Mouse (Mus musculus) neural tube, embryonic 15.5 days (tissue): ENCODE measurements around the gene Fam76b. TPM values are rescaled to one million over a fixed set of nuclear protein-coding genes. Genes with fewer than 3 reads are reported as not detected.
A peak's percentile ranks its signal among the peaks of the same experiment; 100 is the strongest.

ENCODE experiments used
- ATAC-seq: fragments of 200-750 bp; cut with Nextera tagmentation; 2 replicates; pipeline ENCODE4 v1.8.0; 2017; ENCODE audit warnings: mild to moderate bottlenecking, moderate TSS enrichment, moderate library complexity; ENCODE audit not compliant: low FRiP score
- H3K27ac ChIP-seq: fragments of 300-500 bp; sonication (generic); replicated peaks from 2 replicates; pipeline ENCODE4 v1.5.1; 2015; ENCODE audit warnings: mild to moderate bottlenecking, inconsistent platforms
- H3K27me3 ChIP-seq: fragments of 300-500 bp; sonication (generic); replicated peaks from 2 replicates; pipeline ENCODE4 v1.6.1; 2015; ENCODE audit warnings: inconsistent platforms
- H3K36me3 ChIP-seq: fragments of 300-500 bp; sonication (generic); 2 replicates; pipeline ENCODE4 v1.6.1; 2015; ENCODE audit warnings: inconsistent platforms
- H3K4me1 ChIP-seq: fragments of 300-500 bp; sonication (generic); 2 replicates; pipeline ENCODE4 v1.6.1; 2015; ENCODE audit warnings: inconsistent platforms
- H3K4me2 ChIP-seq: fragments of 300-500 bp; sonication (generic); 2 replicates; pipeline ENCODE4 v1.6.1; 2015; ENCODE audit warnings: inconsistent platforms, mild to moderate bottlenecking, moderate library complexity
- H3K4me3 ChIP-seq: fragments of 300-500 bp; sonication (generic); replicated peaks from 2 replicates; pipeline ENCODE4 v1.5.1; 2015; ENCODE audit warnings: mild to moderate bottlenecking, inconsistent platforms
- H3K9ac ChIP-seq: fragments of 300-500 bp; sonication (generic); replicated peaks from 2 replicates; pipeline ENCODE4 v1.6.1; 2015; ENCODE audit warnings: mild to moderate bottlenecking, inconsistent platforms
- H3K9me3 ChIP-seq: fragments of 300-500 bp; sonication (generic); replicated peaks from 2 replicates; pipeline ENCODE4 v1.6.1; 2016; ENCODE audit warnings: inconsistent platforms
- WGBS: fragments of 180-500 bp; shearing (Covaris S2); methylation state at CpG from one replicate; pipeline ENCODE4 v1.1.7; 2015; ENCODE audit warnings: mixed read lengths; 5-methylcytosine and 5-hydroxymethylcytosine counted together
- polyA plus RNA-seq: library from polyadenylated mRNA; unstranded; fragments of >200 nt; fragmentation: Nextera tagmentation; extraction: Ambion mirVana; gene quantifications from 2 replicates; pipeline ENCODE4 v1.2.1, GENCODE M21; 2015

Fam76b gene
- polyA plus RNA-seq, 1 experiment from 2014 or later = 15.5 TPM

- Histone ChIP-seq H3K4me3 (no peak overlapping the region), H3K27ac (no peak overlapping the region), H3K27me3 (no peaks in the 10 kb centered on the region), H3K4me2 (no peak overlapping the region), H3K9ac (no peak overlapping the region), H3K4me1 (no peaks in the 10 kb centered on the region), H3K36me3 (no peaks in the 10 kb centered on the region), H3K9me3 (no peaks in the 10 kb centered on the region)
- WGBS = 54% methylated on average over 2 of the region's 2 CpGs
- no peak for ATAC-seq
Measured at GRCm38 (mm10) chr9:13874359-13874758, 46.8 kb downstream of the Fam76b start.

DNA sequence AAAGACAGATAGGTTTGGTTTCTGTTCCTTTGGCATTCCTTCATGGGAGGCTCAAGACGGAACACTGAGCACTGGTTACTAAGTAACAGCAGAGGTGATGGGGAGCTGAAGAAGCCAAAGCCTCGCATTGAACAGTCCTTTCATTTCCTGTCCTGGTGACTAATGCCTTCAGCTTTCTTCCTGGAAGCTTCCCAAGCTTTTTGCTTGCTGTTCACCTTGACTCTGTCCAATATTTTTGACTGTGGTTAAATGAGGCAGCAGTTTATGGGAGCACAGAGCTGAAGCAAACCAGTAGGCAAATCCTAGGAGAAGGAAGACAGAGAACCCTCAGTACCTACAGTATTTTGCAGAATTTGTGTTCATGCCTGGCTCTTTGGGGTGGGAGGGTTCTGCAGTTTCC is 47.8 kb downstream of the Fam76b start:
- Histone ChIP-seq H3K4me1 (no peaks in the 10 kb centered on the region), H3K9me3 (no peaks in the 10 kb centered on the region), H3K36me3 (no peaks in the 10 kb centered on the region), H3K27ac (no peak overlapping the region), H3K4me2 (no peak overlapping the region), H3K9ac (no peak overlapping the region), H3K4me3 (no peak overlapping the region), H3K27me3 (no peaks in the 10 kb centered on the region)
- no peak for ATAC-seq
- 68% methylated on average over 2 of the region's 2 CpGs for WGBS

GRCm38 (mm10) chr9:13880761-13881160 is 53.2 kb downstream of the Fam76b start:
- H3K4me2 ChIP-seq = no peak overlapping the region
- H3K36me3 ChIP-seq = no peaks in the 10 kb centered on the region
- H3K4me1 ChIP-seq = no peaks in the 10 kb centered on the region
- 64% methylated on average over 1 of the region's 1 CpGs for WGBS
- ATAC-seq = no peak
- no peak overlapping the region for H3K9ac ChIP-seq
- no peak overlapping the region for H3K4me3 ChIP-seq
- no peaks in the 10 kb centered on the region for H3K9me3 ChIP-seq
- no peak overlapping the region for H3K27ac ChIP-seq
- H3K27me3 ChIP-seq = no peaks in the 10 kb centered on the region

- H3K9me3 ChIP-seq = no peaks in the 10 kb centered on the region
- WGBS = 20% methylated on average over 2 of the region's 2 CpGs
- H3K27ac ChIP-seq = no peak overlapping the region
- no peak overlapping the region for H3K4me2 ChIP-seq
- no peak for ATAC-seq
- H3K9ac ChIP-seq = no peak overlapping the region
- H3K4me1 ChIP-seq = no peaks in the 10 kb centered on the region
- H3K36me3 ChIP-seq = no peaks in the 10 kb centered on the region
- no peak overlapping the region for H3K4me3 ChIP-seq
- H3K27me3 ChIP-seq = no peaks in the 10 kb centered on the region
Measured at GRCm38 (mm10) chr9:13882478-13882877, 55.0 kb downstream of the Fam76b start.

DNA sequence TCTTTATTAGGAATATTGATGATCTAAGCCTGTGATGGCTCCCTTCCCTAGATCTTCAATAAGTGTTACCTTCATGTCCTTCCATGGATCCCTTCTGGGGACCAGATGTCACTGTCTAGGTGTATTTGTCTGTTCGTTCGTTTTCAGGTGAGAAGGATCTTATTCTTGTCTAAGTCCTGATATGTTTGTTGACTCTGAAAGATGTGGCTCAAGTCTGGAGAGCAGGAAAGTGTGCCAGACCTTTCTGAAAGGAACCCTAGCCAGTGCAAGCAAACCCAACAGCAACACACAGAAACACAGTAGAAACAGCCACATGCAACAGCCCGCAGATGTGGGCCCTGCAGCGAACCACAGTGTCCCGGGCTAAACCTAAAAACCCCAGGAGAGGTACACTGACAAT is 61.5 kb downstream of the Fam76b start:
- Histone ChIP-seq H3K9me3 (no peaks in the 10 kb centered on the region), H3K4me2 (no peak overlapping the region), H3K4me3 (no peak overlapping the region), H3K36me3 (no peaks in the 10 kb centered on the region), H3K27me3 (no peaks in the 10 kb centered on the region), H3K4me1 (peaks cover 10% of the 10 kb centered on the region), H3K27ac (0 out of 2 replicates have a peak overlapping the region, but pooled peaks have one; percentile 28), H3K9ac (no peak overlapping the region)
- no peak for ATAC-seq
- WGBS = 83% methylated on average over 5 of the region's 5 CpGs

GRCm38 (mm10) chr9:13889657-13890056 is 62.1 kb downstream of the Fam76b start:
- Histone ChIP-seq H3K27me3 (no peaks in the 10 kb centered on the region), H3K9me3 (no peaks in the 10 kb centered on the region), H3K36me3 (no peaks in the 10 kb centered on the region), H3K27ac (0 out of 2 replicates have a peak overlapping the region, but pooled peaks have one; percentile 11), H3K4me1 (peaks cover 10% of the 10 kb centered on the region), H3K9ac (no peak overlapping the region), H3K4me2 (peak overlapping the region; percentile 31), H3K4me3 (no peak overlapping the region)
- WGBS = 4% methylated on average over 9 of the region's 9 CpGs
- ATAC-seq = peak; percentile 95

GRCm38 (mm10) chr9:13890171-13890570 is 62.7 kb downstream of the Fam76b start:
- WGBS = 56% methylated on average over 5 of the region's 5 CpGs

DNA sequence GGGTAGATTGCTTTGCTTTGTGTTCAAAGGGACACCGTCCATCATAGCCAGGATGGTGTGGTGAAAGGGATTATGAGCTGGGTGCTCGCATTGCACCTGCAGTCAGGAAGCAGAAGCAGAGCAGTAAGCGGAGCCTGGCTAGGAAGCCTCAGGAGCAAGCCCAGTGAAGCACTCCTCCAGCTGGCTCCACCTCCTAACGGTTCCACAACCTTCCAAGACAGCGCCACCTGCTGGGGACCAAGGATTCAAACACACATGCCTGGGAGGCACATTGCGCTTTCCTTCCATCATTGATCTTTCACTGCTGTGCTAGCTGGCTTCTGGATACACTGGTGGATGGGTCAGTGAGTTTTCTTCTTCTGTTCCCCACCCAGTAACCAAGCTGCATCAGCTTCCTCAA is 64.4 kb downstream of the Fam76b start:
- no peaks in the 10 kb centered on the region for H3K9me3 ChIP-seq
- no peak overlapping the region for H3K4me3 ChIP-seq
- no peak overlapping the region for H3K9ac ChIP-seq
- peaks cover 20% of the 10 kb centered on the region for H3K4me1 ChIP-seq
- H3K36me3 ChIP-seq = no peaks in the 10 kb centered on the region
- no peak for ATAC-seq
- no peaks in the 10 kb centered on the region for H3K27me3 ChIP-seq
- no peak overlapping the region for H3K4me2 ChIP-seq
- H3K27ac ChIP-seq = no peak overlapping the region
- 96% methylated on average over 6 of the region's 6 CpGs for WGBS

More at GRCm38 (mm10) chr9:13890171-13890570, 62.7 kb downstream of the Fam76b start:
- Histone ChIP-seq H3K9me3 (no peaks in the 10 kb centered on the region), H3K9ac (no peak overlapping the region), H3K27ac (0 out of 2 replicates have a peak overlapping the region, but pooled peaks have one; percentile 11), H3K4me1 (peaks cover 10% of the 10 kb centered on the region), H3K27me3 (no peaks in the 10 kb centered on the region), H3K36me3 (no peaks in the 10 kb centered on the region), H3K4me2 (no peak overlapping the region), H3K4me3 (no peak overlapping the region)
- peak; percentile 58; the same call in 1 of the 2 replicates for ATAC-seq

- no peak overlapping the region for H3K4me3 ChIP-seq
- no peak overlapping the region for H3K4me2 ChIP-seq
- no peaks in the 10 kb centered on the region for H3K36me3 ChIP-seq
- H3K9me3 ChIP-seq = no peaks in the 10 kb centered on the region
- H3K4me1 ChIP-seq = peaks cover 20% of the 10 kb centered on the region
- H3K27me3 ChIP-seq = no peaks in the 10 kb centered on the region
- no peak overlapping the region for H3K27ac ChIP-seq
- 58% methylated on average over 4 of the region's 4 CpGs for whole genome bisulfite sequencing
- no peak for ATAC-seq
- no peak overlapping the region for H3K9ac ChIP-seq
Measured at GRCm38 (mm10) chr9:13893044-13893443, 65.5 kb downstream of the Fam76b start.

DNA sequence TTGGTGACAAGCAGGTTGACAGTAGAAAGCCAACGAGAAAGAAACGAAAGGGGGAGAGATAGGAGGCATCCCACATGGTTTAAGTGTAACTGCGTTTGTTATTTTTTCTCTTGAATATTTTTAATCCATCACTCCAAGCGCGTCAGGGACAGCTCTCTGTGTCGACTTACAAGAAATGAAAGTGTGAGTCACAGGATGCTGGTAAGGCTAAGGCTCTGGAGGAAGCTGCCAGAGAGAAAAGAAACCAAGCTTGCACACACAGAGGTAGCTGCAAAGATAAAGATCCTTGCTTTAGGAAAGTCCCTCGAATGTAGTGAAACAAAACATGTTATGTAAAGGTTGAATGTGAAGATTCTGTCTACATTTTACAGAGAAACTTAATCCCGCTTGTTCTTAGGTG is 67.0 kb downstream of the Fam76b start:
- Histone ChIP-seq H3K36me3 (no peaks in the 10 kb centered on the region), H3K9me3 (no peaks in the 10 kb centered on the region), H3K27ac (no peak overlapping the region), H3K4me1 (peaks cover 22% of the 10 kb centered on the region), H3K27me3 (no peaks in the 10 kb centered on the region), H3K4me3 (no peak overlapping the region), H3K4me2 (no peak overlapping the region), H3K9ac (no peak overlapping the region)
- no peak for ATAC-seq
- WGBS = 81% methylated on average over 8 of the region's 8 CpGs

- Histone ChIP-seq H3K4me3 (no peak overlapping the region), H3K9ac (no peak overlapping the region), H3K27me3 (no peaks in the 10 kb centered on the region), H3K36me3 (no peaks in the 10 kb centered on the region), H3K9me3 (no peaks in the 10 kb centered on the region), H3K27ac (no peak overlapping the region), H3K4me1 (peaks cover 18% of the 10 kb centered on the region; the same call in 1 of the 2 replicates), H3K4me2 (no peak overlapping the region)
- WGBS = 90% methylated on average over 7 of the region's 7 CpGs
- ATAC-seq = no peak
Measured at GRCm38 (mm10) chr9:13894936-13895335, 67.4 kb downstream of the Fam76b start.

GRCm38 (mm10) chr9:13896055-13896454 is 68.5 kb downstream of the Fam76b start:
- Histone ChIP-seq H3K4me3 (no peak overlapping the region), H3K9ac (no peak overlapping the region), H3K36me3 (no peaks in the 10 kb centered on the region), H3K4me1 (0 out of 2 replicates have a peak, but pooled peaks cover 13% of the 10 kb centered on the region), H3K27me3 (no peaks in the 10 kb centered on the region), H3K9me3 (no peaks in the 10 kb centered on the region), H3K4me2 (no peak overlapping the region), H3K27ac (peak overlapping the region; percentile 45)
- peak; percentile 46; the same call in 1 of the 2 replicates for ATAC-seq
- 56% methylated on average over 6 of the region's 6 CpGs for WGBS
